Mouse (Mus musculus): Measurements from ENCODE around the gene Kcnab1. TPM values are rescaled to one million over a fixed set of nuclear protein-coding genes. Genes with fewer than 3 reads are reported as not detected.

Kcnab1 gene
- polyA plus RNA-seq, 1 experiment: 0.35 TPM

DNA sequence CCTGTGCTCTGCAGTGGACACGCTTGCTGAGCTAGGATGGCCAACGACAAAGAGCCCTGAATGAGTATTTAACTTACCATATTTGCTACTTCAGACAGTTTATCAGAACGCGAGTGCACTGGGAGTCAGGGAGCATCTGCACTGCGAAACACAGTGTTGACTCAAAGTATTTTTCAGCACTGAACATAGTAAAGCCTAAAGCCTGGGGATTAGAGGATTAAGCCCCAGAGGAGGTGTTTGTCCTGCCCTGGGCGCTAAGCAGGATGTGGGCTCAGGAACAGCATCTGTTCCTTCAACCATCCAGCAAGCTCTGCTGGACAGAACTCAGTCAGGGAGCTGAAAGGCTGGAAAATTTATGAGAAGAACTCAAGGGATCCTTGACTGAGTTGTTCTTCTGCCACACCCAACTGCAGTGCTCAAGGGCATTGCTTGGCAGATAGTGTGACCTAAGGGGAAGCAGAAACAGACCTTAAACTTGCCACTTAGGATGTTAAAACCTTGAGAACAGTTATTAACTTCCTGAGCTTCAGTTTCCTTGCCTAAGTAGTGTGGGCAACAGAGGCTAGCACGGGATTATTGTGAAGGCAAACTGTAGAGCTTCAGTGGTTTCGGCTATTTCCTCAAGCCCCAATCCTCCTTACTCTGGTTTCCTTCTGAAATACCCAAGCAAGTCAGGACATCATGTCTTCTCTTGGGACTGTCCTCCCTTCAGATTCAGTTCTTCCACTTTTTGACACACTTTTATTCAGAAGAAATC lies 94.4 kb downstream of the Kcnab1 start:
- 54% methylated on average over 8 of the region's 8 CpGs for WGBS
- no peak for DNase-seq (ENCODE audit: low read depth, low spot score)

DNA sequence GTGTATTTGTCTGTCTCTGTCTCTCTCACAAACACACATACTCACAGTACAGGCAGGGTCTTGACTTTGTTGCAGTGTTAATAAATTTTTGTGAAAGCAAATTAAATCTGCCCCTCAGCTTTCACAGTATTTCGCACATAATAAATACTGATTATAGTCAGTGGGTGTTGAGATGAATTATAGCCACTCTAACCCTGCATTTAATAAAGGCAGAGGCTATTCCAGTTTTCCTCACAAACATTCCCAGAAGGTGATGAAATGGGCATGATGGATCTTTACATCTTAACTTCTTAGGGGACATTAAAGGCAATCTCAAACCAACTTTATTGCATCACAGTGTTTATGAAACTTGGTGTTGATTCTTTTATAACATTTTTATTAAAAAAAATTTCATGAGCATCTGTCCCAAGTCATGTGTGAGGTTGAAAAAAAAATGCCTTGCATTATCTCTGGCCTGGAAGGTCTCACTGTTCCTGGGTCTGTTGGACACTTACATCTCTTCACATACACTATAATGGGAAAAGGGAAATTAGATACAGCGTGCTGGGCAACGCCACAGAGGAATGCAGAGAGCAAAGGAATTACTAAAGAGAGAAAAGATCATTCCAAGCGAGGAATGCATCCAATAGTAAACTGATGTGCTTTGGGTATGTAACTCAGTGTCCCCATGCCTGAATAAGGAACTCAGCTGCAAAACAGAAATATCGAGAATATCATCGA lies 95.3 kb downstream of the Kcnab1 start:
- no peak for DNase-seq (ENCODE audit: low read depth, low spot score)
- 77% methylated on average over 6 of the region's 6 CpGs for WGBS

DNA sequence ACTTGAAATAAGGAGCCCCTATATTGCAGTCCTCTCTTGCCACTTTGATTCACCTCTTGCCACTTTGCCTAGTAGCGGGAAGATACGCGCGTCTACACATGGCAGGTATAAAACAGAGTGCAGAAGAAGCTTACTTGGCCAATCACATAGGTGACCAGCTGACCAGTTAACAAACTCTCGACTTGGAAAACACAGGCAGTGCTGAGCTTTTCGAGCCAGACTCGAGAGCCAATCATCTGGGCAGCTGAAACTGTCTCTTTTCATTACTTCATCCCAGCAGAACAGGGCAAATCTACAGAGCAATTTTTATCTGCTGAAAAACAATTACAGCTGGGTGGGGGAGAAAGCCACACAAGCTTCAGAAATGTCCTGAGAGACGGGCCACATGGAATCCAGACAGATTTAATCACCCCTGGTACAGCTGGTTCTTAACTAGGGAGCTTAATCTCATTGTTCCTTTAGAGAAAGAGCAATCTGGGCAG lies 96.4 kb downstream of the Kcnab1 start:
- DNase-seq (ENCODE audit: low read depth, low spot score): no peak
- 71% methylated on average over 8 of the region's 8 CpGs for WGBS

GRCm38 (mm10) chr3:65213725-65214124 lies 104.5 kb downstream of the Kcnab1 start:
- no peak for DNase-seq (ENCODE audit: low read depth, low spot score)
- WGBS: 70% methylated on average over 2 of the region's 2 CpGs

DNA sequence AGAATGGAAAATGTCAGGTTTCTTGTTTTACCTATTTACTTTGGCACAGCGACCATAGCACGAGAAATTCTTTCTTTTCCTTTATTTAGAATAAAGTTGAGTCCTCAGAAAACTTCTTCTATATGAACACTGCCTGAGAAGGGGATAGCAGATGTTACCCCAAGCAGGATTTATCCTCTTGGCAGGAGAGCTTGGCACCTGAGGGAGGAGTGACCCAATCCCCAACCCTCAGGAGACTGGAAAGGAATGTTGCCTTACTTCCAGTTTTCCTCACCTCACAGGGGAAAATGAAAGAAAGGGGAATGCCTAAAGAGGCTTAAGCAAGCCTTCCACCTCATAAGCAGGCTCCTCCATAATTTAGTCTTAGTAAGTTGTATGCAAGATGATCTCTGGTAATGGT lies 105.5 kb downstream of the Kcnab1 start:
- DNase-seq (ENCODE audit: low read depth, low spot score): no peak
- WGBS: 71% methylated on average over 2 of the region's 2 CpGs

DNA sequence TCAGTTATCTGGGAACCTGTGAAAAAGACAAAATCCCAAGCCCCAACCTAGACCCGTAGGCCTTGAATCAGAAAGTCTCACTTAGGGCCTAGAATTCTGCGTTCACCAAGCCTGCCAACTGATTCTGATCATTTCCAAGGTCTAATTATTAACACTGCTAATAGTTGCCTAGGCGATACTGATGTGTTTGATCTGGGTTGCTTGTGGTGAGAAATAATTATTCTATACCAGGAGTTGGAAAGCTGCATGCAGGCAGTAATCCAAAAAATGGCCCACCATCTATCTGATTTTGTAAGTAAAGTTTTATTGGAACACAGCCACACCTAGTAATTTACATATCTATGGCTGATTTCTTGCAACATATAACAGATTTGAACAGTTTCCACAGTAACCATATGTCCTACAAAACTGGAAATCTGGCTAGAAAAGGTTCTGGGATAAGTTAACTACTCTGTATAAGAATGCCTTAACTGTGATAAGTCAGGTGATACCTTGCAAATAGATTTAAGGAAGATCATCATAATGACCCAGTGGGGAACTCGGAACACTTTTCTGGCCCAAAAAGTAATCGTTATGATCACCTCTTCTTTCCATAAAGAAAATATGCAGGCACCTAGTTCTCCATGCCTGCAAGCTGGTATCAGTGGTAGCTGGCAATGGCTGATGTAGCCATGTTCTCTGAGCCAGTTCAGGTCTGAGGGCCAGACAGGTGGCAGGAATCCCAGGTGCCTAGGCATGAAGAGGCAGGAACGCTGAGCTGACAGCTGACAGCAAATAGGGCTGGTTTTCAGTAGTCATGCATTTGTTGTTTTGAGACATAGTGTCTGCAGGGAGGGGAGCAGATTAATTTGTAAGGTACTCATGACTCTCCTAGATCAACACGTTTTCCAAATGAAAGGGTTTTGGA lies 108.7 kb downstream of the Kcnab1 start:
- no peak for DNase-seq (ENCODE audit: low read depth, low spot score)
- WGBS: 88% methylated on average over 7 of the region's 7 CpGs

- DNase-seq (ENCODE audit: low read depth, low spot score): no peak
Measured at GRCm38 (mm10) chr3:65220287-65220686, 111.1 kb downstream of the Kcnab1 start.

DNA sequence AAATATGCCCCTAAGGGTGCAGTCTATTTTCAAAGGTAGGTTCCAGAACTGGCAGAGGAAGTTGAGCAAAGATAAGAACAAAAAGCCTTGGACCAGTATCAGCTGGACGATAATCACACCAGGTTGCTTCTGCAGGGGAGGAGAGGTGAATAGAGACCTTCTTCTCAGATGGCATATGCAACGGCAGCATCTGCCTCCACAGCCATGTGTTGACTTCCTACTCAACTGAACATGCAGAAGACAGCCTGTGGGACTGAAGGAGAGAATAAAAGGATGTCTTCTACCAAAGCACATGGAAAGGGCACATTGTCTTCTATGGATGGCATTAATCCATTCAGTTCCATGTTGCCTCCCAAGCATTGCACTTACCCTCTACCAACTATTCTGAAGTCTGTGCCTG lies 114.5 kb downstream of the Kcnab1 start:
- 81% methylated on average over 2 of the region's 2 CpGs for WGBS
- no peak for DNase-seq (ENCODE audit: low read depth, low spot score)

- no peak for DNase-seq (ENCODE audit: low read depth, low spot score)
- WGBS: 72% methylated on average over 1 of the region's 1 CpGs
Measured at GRCm38 (mm10) chr3:65230978-65231377, 121.8 kb downstream of the Kcnab1 start.

DNA sequence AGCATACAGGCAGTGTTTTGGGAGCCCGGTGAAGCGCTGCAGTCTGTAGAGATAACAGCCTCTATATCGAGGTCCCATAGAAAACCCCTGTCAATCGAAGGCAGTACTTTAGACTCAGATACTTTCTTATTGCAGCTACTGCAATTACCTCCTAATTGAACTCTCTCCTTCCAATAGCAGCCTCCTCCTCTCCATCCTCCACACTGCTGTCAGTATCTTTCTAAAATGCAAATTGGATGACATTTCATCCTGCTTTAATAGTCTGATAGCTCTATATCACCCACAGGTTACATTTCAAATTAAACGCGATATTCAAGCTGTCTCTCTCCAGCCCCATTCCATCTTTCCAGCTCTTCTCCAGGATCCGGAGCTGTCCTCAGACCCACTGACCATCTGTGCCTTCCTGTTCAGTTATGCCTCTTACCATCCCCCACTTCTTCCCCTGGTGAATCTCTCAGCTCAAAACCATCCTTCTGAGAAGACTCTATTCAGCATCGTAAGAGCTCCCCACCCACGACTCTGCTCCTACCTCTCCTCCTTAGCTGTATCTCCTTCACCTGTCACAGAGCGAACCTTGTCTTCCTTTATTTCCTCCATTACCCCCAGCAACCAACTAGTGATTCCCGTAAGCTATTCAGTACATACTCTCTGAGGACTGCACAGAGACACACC lies 122.4 kb downstream of the Kcnab1 start:
- WGBS: 75% methylated on average over 11 of the region's 11 CpGs
- no peak for DNase-seq (ENCODE audit: low read depth, low spot score)

GRCm38 (mm10) chr3:65249023-65249422 lies 139.8 kb downstream of the Kcnab1 start:
- no peak for DNase-seq (ENCODE audit: low read depth, low spot score)
- 74% methylated on average over 6 of the region's 6 CpGs for WGBS

- WGBS: 83% methylated on average over 4 of the region's 4 CpGs
- DNase-seq (ENCODE audit: low read depth, low spot score): no peak
Measured at GRCm38 (mm10) chr3:65260521-65260920, 151.3 kb downstream of the Kcnab1 start.

DNA sequence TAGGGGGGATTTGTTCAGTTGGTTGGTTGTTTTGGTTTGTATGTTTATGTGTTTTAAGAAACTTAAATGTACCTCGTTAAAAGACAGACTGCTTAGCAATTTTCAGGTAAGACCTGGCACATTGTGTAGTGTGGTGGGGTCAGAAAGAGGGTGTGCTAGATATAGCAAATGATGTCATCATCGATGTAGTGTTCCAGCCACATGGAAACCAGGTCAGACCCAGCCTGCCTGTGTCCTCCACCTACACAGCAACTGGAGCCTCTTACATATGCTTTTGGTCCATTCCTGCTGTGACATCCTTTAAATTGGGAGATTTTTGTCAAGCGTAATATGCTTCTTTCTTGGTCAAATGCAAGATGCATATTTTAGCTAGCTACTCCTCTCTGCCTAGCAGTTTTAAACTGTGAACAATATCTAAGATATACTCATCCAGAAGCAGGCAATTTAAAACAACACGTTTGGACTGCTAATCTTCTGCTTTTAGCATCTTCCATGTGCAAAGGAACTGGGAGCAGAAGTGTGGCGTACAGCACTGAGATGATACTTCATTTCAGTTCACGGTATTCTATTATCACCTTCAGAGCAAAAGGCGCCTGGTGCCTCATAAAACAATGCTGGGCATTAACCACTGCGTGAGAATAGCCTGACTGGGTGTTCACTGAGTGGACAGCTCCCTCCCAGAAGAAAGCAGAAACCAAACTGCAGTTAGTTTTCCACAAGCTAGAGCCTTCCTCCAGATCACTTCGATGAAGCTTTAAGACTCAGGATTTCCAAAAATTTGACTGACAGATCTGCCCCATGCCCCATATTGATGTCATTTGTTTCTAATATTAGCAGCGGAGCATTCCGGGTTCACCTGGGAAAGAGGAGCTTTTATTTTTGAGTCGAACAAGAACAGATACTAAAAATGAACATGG lies 153.6 kb downstream of the Kcnab1 start:
- WGBS: 76% methylated on average over 12 of the region's 12 CpGs
- no peak for DNase-seq (ENCODE audit: low read depth, low spot score)

DNA sequence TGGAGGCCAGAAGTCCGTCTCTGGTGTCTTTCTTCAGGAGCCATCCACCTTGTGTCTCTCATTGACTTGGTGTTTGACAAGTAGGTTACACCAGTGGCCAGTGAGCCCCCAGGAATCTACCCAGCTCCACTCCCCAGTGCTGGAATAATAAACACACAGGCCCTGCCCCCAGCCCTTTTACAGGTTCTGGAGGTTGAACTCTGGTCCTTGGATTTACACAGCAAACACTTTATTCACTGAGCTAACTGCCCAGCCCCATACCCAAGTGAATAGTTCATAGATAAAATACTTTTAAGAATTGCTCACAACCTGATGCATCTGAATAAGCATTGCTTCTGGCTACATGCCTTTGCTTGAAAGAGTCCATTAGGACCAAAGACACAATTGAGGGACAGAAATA lies 164.1 kb downstream of the Kcnab1 start:
- no peak for DNase-seq (ENCODE audit: low read depth, low spot score)
- WGBS: 56% methylated on average over 1 of the region's 1 CpGs

- DNase-seq (ENCODE audit: low read depth, low spot score): no peak
- WGBS: 91% methylated on average over 10 of the region's 10 CpGs
Measured at GRCm38 (mm10) chr3:65277777-65278176, 168.6 kb downstream of the Kcnab1 start.

DNA sequence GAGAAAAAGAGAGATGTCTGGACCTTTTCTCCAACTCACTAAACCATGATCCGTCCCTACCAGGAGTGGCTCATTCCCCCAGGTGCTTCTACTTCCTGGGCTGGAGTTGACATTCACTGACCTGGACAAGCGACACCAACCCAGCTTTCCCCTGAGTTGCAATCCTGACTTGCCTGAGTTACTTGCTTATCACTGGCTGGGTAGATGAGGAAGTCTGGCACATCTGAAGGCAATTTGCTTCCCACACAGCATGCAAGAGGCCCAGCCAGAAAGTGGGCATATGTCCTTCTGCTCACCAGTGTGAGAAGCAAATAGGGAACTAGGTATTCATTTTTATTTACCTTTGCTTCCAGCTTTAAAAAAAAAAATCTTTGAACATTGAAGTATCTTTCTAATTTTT lies 174.2 kb downstream of the Kcnab1 start:
- 91% methylated on average over 2 of the region's 2 CpGs for whole genome bisulfite sequencing
- no peak for DNase-seq (ENCODE audit: low read depth, low spot score)

GRCm38 (mm10) chr3:65288994-65289393 lies 179.8 kb downstream of the Kcnab1 start:
- no peak for DNase-seq (ENCODE audit: low read depth, low spot score)
- 67% methylated on average over 2 of the region's 2 CpGs for WGBS

GRCm38 (mm10) chr3:65296996-65297395 lies 187.8 kb downstream of the Kcnab1 start:
- WGBS: 59% methylated on average over 4 of the region's 4 CpGs
- DNase-seq (ENCODE audit: low read depth, low spot score): no peak

DNA sequence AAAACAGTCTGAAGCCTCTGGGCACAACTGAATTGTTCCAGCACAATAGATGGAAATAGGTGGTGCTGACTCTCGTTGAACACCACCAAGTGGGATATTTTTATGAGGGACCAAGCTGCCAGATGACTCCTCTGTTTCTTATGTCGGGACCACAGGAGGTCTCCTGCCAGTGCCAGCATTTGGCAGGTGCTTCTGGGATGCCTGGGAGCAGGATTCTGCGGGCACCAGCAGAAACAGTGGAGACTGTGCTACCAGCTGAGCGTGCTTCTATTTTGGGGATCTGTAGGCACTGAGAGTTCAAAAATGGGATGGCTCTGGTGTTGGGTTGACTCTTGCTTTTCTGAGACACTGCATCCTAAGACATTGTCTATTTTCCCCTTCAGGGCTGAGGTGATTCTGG lies 190.0 kb downstream of the Kcnab1 start:
- WGBS: 75% methylated on average over 4 of the region's 4 CpGs
- no peak for DNase-seq (ENCODE audit: low read depth, low spot score)
